Mouse (Mus musculus): ENCODE measurements around the gene Sorcs2.
A peak's percentile ranks its signal among the peaks of the same experiment; 100 is the strongest.

Gene Sorcs2

GRCm38 (mm10) chr5:36359535-36360243 lies 38.2 kb downstream of the Sorcs2 start:
- DNase-seq (ENCODE audit: low read depth, low spot score), result no peak

GRCm38 (mm10) chr5:36358161-36358560 lies 39.8 kb downstream of the Sorcs2 start:
- DNase-seq (ENCODE audit: low read depth, low spot score), result no peak

- DNase-seq (ENCODE audit: low read depth, low spot score), result no peak
Observed at GRCm38 (mm10) chr5:36356659-36357058, 41.3 kb downstream of the Sorcs2 start.

- DNase-seq (ENCODE audit: low read depth, low spot score), result no peak
Observed at GRCm38 (mm10) chr5:36355683-36356082, 42.3 kb downstream of the Sorcs2 start.

- DNase-seq (ENCODE audit: low read depth, low spot score), result no peak
Observed at GRCm38 (mm10) chr5:36353679-36354078, 44.3 kb downstream of the Sorcs2 start.

GRCm38 (mm10) chr5:36353194-36353593 lies 44.7 kb downstream of the Sorcs2 start:
- no peak for DNase-seq (ENCODE audit: low read depth, low spot score)

- no peak for DNase-seq (ENCODE audit: low read depth, low spot score)
Observed at GRCm38 (mm10) chr5:36346698-36347097, 51.2 kb downstream of the Sorcs2 start.

GRCm38 (mm10) chr5:36339283-36339682 lies 58.7 kb downstream of the Sorcs2 start:
- no peak for DNase-seq (ENCODE audit: low read depth, low spot score)

- DNase-seq (ENCODE audit: low read depth, low spot score), result no peak
Observed at GRCm38 (mm10) chr5:36336252-36336651, 61.7 kb downstream of the Sorcs2 start.

GRCm38 (mm10) chr5:36335661-36336060 lies 62.3 kb downstream of the Sorcs2 start:
- no peak for DNase-seq (ENCODE audit: low read depth, low spot score)

- no peak for DNase-seq (ENCODE audit: low read depth, low spot score)
Observed at GRCm38 (mm10) chr5:36334227-36334626, 63.7 kb downstream of the Sorcs2 start.

- no peak for DNase-seq (ENCODE audit: low read depth, low spot score)
Observed at GRCm38 (mm10) chr5:36330472-36331155, 67.3 kb downstream of the Sorcs2 start.

GRCm38 (mm10) chr5:36326057-36327010 lies 71.6 kb downstream of the Sorcs2 start:
- DNase-seq (ENCODE audit: low read depth, low spot score), result no peak

- DNase-seq (ENCODE audit: low read depth, low spot score), result no peak
Observed at GRCm38 (mm10) chr5:36324140-36324572, 73.8 kb downstream of the Sorcs2 start.

- DNase-seq (ENCODE audit: low read depth, low spot score), result peak; percentile 67
Observed at GRCm38 (mm10) chr5:36323526-36323925, 74.4 kb downstream of the Sorcs2 start.

GRCm38 (mm10) chr5:36321581-36321980 lies 76.4 kb downstream of the Sorcs2 start:
- DNase-seq (ENCODE audit: low read depth, low spot score), result no peak

GRCm38 (mm10) chr5:36320667-36321066 lies 77.3 kb downstream of the Sorcs2 start:
- no peak for DNase-seq (ENCODE audit: low read depth, low spot score)

- no peak for DNase-seq (ENCODE audit: low read depth, low spot score)
Observed at GRCm38 (mm10) chr5:36317641-36318368, 80.1 kb downstream of the Sorcs2 start.

- no peak for DNase-seq (ENCODE audit: low read depth, low spot score)
Observed at GRCm38 (mm10) chr5:36315106-36315505, 82.8 kb downstream of the Sorcs2 start.

GRCm38 (mm10) chr5:36313353-36314079 lies 84.4 kb downstream of the Sorcs2 start:
- DNase-seq (ENCODE audit: low read depth, low spot score), result peak; percentile 56

GRCm38 (mm10) chr5:36312926-36313325 lies 85.0 kb downstream of the Sorcs2 start:
- no peak for DNase-seq (ENCODE audit: low read depth, low spot score)
